Mouse (Mus musculus) heart, postnatal 14 days (tissue): ENCODE measurements at regions not wholly inside any gene's neighbourhood (a gene's known extent, or its start where the extent isn't known, plus 50 kb on each side); places are given as distances from the start of the nearest gene placed in this dataset.

Experiments
- DNase-seq, 2 experiments: peaks; one replicate each; pipeline ENCODE4 v3.0.0; 2021 to 2022
- intact Hi-C: fragments of 180-260 bp; cut with DNase I; formaldehyde crosslinking; loops from one replicate; pipeline ENCODE4 v1.15.1; 2025

DNA sequence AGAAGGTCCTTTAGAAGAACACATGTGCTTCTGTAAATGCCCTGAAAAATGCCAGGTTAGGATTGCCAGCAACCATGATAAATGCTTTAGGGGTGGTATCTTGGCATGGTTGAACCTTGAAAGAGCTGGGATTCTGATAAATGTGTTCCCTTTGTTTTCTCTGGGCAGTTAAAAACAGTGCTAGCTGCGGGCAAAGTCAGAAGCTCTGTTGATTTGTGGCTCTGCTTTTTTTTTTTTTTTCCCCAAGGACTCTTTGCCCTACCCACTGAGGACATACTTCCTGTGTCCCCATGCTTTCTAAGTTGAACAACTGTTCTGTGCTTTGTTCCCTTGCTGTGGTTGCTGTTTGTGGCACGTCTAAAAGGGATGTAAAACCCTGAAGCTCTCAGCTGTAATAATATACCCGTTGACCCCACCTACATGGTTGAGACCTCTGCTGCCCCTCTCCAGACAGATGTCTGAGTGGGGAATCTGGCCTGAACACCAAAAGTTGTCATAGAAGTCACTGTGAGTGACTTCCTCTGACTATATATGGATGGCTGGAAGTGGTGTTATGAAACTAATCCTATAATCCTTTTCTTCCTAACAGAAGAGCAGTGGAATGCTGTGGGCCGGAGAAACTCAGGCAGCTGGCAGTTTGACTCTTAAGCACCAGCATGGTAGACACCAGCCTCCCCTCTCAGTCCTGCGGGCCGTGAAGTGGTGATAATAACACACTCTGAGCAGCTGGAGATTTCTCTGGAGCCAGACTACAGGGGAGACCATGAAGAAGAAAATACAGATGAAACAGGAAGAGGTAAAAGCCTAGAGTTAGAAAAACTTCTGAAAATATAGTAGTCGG lies 218.7 kb downstream of the Phlda1 start:
- intact Hi-C loops = no loop called here
- no peak for DNase-seq

DNA sequence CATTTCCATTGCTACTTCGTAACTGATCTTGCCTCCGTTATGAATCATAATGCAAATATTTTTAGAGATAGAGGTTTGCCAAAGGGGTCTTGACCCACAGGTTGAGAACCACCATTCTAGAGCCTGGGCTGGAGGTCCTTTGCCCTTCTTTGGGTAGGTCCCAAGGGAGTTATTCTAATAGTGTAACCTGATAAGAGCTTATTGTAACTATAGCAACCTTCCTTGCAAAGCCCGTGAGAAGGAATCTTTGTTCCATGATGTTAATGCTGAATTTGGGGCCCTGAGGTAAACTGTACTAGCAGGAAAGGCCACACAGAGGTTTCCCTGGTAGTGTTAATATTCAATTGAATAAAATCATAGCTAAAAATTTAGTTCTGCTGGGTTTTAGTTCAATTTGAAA lies 229.9 kb downstream of the Phlda1 start:
- intact Hi-C loops = loop anchor here (1.0 kb wide), 1 partner anchor 23 kb away; no protein-coding TSS in a partner anchor
- DNase-seq = no peak

DNA sequence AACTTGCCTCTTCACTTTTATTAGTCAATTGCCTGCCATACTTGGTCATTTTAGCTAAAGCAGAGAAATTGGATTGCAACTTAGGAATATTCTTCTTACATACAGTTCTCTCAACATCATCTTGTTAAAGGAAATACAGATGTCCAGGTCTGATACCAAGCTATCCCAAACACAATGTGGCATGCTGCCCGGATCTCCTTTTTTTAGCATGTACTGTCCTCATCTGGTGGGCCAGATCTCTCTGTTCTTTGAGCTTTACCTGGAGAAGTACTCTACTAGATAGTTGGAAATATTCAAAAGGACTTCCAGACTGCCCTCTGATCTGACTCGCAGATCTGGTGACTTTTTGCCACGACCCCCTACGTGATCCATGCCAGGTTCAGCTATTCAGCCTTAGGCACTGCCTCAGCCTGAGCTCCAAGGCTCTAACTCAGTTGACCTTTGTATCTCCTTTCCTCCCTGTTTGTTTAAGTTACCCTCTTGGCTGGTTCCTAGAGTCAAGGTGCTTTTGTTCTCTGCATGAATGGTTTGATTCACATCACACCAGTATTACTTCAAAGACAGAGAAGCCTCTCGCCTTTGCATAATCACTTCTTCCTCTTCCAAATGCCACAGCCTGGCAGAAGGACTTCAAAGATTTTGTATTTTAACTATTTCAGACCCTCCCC lies 232.9 kb upstream of the Krr1 start:
- DNase-seq = no peak
- intact Hi-C loops = no loop called here

DNA sequence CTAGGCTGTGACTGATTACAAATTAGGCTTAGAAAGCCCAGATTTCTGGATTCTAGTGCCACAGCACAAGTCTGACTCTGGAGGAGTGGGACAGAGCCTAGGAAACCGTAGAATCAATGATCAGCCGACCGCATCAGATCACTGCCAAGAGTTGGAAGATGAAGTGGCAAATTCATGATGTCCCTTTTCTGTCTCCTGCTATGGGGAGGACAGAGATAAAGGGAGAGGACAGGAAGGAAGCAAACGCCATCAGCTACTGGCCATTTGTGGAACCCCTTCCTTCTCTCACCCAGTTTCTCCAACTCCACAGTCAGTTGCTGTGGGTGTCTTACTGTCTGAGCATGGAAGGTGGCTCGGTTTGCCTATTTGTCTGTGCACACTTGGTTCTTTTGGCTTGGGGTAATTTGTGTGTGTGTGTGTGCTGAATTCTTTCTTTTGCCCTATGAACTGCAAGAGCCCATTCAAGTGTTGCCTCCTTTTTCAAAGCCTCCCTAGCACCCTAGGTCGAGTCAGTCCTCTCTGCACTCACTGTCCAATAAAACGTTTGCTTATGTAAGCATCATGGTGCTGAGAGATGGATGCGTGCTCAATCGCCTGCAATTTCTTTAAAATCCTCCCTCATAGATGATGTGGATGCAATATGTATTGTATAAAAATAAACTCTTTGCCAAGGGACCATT lies 231.7 kb upstream of the Krr1 start:
- no peak for DNase-seq
- intact Hi-C loops = no loop called here

DNA sequence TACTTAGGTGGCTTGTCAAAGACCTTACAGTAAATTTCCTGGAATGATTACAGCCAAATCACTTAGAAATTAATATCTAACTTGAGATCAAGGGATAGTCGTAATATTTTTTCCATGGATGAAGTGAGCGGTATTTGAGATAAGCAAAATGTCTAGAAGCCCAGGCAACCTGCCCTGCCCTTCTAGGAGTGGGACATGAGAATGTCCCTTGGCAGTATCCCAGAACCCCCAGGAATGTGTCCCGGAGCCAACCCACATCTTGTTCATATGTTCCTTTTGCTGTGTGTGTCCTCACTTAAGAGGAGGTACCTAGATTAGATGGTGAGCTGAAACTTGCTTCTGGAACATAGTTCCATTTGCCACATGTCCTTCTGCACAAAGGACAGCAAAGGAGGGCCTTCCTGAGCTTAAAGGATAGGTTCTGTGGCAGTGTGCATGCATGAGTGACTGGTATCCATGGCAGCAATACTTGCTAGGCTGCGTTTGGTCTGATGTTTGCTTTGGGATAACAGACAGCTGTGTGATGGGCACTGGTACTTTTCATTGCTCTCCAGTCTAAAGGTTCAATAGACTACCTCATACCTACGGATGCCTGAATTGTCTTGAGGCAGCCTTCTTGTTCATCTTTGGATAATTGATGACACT lies 231.0 kb upstream of the Krr1 start:
- DNase-seq = peak in 1 of 2 experiments; percentile 25
- intact Hi-C loops = no loop called here

DNA sequence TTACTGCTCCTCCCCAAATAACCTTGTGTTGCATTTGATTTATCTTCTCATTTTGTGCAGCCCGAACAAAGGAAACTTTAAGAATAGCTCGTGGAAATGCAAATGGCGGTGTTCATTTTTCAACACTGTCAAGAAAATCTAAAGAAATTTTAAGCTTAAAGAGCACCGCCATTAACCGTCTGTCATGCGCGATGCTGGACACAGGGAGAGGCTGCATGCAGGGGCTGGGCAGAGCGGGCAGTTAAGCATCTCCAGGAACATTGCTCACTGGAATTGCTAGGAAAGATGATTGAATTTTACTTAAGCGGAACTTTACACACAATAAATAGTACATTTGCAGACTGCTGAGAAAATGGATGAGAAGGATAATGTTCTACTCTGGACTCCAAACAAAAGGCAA lies 229.2 kb upstream of the Krr1 start:
- no peak for DNase-seq
- intact Hi-C loops = no loop called here

DNA sequence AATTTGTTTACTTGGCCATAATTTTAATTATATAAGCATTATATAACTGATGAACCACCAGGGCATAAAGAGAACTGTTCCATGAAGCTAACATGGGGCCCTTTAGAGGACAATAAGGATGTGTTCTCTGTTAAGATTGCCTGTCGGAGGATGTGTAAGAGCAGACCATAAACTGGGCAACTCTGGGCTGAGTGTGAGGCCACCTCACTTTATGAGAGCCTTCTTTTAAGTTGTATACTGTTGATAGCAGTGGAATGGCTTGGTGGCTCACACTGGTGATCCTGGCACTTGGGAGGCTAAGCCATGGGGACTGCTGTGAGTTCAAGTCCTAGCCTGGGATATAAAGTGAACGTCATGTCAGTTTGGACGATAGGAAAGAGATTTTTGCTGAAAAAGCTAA lies 227.3 kb upstream of the Krr1 start:
- intact Hi-C loops = no loop called here
- DNase-seq = no peak

DNA sequence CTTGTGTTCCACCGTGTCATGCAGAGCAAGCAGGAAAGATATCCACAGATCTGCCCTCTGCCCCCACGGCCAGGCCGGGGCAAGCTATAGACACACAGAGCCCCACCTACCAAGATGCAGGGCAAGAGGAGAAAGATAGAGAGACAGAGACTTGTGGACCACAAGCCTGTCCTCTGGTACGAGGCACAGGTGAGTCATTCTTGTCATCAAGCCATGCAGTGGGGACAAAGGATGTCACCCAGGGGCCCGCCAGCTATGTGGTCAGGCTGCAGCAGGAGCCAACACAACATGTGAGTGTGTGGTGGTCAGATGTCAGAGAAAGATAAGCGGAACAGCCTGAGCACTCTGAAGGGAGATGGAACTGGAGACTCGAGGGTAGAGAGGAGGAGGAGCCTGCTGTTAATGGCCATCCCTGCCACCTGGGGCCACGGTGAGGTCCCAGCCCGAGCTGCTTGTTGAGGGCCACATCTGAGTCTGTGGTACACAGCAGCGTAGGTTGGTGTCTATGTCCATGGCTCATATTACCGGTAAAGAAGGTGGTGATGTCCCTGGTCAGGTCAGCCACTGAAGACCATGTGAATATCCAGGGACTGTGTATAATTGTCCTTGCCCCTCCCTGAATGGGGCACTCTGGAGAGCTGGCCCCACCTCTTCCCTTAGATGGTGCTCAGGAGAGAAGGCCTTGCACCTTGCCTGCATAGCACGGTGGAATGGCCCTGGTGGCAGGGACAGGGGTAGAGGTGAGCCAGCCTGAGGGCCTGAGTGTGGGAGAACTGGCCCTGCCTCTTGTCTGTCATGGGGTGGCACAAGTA lies 226.2 kb upstream of the Krr1 start:
- no peak for DNase-seq
- intact Hi-C loops = no loop called here

DNA sequence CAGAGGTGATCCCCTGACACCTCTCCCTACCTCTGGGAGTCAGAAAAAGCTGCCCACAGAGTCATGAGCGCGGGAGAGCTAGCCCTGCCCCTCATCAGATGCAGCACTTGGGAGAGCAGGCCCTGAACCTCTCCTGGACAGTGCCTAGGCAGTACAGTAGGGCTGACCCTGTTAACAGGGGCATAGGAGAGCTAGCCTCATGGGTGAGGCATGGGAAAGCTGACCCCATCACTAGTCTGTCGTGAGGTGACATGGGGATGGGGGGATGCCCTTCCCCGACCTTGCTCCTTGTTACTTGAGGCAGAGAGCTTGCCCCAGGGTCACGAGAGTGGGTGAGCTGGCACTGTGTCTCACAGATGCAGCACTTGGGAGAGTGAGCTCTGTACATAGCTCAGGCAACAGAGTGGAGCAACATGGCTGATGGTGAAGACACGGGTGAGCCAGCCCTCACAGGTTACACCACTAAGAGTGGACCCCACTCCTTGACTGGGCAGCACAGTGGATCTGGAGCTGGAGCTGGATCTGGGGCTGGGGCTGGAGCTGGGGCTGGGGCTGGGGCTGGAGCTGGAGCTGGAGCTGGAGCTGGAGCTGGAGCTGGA lies 225.5 kb upstream of the Krr1 start:
- intact Hi-C loops = no loop called here
- DNase-seq = no peak

DNA sequence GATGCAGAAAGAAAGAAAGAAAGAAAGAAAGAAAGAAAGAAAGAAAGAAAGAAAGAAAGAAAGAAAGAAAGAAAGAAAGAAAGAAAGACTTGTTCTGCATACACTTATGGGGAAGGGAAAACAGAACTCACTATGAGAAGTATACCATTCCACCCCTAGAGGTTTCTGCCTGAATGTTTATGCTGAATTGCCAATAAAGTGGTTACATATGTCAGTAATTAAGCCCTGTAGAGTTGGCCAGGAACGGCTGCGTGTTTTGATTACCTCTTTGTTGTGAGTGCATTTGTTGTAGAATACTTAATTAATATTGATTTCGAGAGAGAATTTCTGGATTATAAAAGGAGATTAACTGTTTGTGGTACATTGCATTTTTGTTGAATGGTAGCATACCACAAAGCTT lies 224.0 kb upstream of the Krr1 start:
- no peak for DNase-seq
- intact Hi-C loops = no loop called here

DNA sequence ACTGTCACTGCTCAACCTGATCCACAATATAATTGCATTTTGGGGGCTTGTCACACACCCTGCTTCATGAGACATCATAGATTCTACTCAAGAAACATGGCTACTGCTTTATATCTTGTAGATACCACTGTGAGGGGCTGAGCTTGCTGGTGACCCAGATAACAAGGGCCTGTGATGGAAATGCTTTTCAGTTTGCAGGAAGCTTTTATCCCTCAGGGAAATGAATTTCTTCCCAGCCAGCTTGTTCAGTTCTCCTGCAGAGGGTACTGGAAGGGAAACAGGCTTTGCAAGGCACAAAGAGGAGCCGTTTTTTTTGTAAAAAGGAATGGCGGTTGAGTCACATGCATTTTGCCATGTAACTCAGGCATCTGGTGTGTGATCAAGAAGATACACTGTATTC lies 218.8 kb upstream of the Krr1 start:
- DNase-seq = no peak
- intact Hi-C loops = no loop called here

DNA sequence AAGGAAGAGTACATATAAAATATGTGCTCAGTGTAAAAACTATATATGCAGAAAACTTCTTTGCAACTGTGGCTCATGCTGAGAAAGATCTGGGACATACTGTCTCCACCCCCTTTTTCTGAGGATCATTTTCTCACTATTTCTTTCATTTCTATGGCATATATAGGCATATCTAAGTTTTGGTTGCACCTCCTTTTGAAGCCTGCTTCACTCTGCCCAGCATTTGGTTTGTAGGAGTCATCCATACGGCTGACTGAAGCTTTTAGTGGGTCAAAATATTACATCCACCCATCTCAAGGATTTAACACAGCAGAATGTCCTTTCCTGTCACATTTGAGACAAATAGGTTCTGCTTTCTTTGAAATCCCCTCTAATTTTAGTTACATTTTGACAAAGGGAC lies 216.5 kb upstream of the Krr1 start:
- intact Hi-C loops = no loop called here
- no peak for DNase-seq

DNA sequence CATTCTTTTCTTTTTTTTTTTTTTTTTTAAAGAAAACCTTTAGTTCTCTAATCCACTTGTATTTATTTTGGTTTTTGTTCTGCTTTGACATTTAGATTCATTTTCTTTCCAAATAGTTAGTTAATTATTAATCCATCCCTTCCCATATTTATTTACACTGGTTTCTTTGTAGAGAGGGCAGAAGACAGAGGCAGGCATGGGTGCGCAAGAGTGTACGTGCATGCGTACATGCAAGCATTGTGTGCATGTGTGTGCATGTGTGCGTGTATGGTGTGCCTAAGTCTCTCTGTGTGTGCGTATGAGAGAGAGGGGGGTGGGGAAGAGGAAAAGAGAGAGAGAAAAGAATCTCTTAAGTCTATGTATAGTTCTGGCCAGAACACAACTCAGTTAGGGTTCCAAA lies 215.9 kb upstream of the Krr1 start:
- intact Hi-C loops = no loop called here
- no peak for DNase-seq

DNA sequence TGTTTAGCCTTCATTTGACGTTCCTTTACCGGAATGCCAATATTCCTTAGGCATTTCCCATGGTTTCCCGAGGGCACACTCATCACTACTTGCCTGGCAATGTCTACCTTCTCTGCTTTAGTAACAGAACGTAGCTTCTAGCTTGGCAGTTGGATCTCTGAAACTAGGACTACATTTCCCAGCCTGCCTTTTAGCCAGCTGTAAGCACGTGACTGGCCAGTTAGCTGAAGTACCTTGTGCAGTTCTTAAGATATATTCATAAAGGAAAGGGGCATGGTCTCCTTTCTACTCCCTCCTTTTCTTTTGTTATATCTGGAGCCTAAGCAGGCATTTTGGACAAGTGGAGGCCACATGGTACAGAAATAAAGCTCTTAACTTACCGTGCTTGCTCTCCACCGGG lies 214.8 kb upstream of the Krr1 start:
- no peak for DNase-seq
- intact Hi-C loops = no loop called here

DNA sequence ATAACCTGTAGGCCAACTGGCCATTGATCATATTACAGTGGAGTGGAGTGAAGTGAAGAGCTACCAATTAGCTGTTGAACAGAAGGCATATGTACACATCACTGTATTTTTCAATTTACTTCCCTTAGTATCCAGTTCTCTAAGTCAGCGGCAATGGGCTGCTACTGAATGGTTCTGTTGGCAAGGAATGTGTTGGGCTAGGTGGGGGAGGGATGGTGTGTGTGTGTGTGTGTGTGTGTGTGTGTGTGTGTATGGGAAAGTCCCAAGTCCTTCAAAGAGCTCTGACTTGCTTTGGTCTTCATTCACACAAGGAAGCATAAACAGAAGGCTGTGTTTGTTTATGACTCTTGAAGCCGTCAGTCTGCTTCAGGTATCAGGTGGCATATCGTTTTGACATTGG lies 213.0 kb upstream of the Krr1 start:
- DNase-seq = no peak
- intact Hi-C loops = no loop called here

DNA sequence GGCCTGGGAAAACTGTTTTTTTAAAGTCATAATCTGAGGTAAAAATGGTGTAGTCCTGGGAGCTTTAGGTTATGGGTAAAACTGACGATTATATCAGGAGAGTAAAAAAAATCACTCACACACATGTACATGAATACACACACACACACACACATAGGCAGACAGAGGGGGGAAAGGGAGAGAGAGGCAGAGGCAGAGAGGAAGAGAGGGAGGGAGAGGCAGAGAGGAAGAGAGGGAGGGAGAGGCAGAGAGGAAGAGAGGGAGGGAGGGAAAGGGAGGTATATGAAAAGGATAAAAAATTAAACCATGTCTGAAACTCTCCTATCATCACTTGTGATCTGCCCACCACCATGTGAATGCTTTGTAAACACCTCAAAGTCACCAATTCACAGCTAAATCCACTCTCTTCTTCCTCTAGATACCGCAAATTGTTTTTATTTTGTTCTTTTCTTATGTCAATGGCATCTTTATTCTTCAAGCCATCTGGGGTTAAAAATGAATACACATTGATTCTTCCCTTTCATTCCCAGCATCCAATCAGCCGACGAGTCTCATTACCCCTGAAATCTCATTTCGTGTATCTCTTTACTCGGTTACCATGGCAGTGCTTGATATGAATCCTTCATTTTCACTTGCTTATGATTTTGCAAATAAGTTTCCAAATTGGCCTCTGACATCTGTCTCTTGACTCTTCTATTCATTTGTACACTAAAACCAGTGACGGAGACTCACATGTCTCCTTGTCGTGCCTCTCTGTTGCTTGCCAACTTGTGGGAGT lies 209.5 kb upstream of the Krr1 start:
- no peak for DNase-seq
- intact Hi-C loops = no loop called here

DNA sequence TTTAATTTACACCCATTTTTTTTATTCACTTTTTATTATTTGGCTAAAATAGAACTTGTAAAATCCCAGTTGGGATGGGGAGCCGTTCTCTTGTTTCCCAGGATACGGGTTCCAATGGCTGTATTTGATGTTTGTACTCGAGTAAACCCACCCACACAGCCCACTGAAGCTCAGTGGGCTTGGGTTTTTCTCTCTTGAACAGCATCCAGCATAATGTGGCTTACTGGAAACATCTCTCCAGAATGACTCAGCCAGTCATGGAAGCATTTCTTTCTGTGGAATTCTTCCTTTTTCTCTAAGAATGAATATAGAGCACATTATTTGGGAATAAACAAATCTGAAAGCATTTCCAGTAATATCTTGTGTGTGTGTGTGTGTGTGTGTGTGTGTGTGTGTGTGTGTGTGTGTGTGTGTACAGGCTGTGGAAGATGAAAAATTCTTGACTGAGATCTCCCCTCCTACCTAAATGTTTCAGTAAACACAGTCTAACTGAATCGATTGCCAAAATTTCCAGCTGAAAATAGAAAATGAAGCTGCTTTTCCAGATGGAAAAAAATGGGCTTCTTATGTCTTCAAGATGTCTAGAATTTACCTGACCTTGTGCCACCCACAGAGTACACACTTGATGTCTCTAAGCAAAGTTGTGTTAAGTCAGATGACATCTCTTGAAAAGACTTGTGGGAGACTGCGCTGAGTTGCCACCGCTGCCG lies 205.3 kb upstream of the Krr1 start:
- DNase-seq = no peak
- intact Hi-C loops = no loop called here

DNA sequence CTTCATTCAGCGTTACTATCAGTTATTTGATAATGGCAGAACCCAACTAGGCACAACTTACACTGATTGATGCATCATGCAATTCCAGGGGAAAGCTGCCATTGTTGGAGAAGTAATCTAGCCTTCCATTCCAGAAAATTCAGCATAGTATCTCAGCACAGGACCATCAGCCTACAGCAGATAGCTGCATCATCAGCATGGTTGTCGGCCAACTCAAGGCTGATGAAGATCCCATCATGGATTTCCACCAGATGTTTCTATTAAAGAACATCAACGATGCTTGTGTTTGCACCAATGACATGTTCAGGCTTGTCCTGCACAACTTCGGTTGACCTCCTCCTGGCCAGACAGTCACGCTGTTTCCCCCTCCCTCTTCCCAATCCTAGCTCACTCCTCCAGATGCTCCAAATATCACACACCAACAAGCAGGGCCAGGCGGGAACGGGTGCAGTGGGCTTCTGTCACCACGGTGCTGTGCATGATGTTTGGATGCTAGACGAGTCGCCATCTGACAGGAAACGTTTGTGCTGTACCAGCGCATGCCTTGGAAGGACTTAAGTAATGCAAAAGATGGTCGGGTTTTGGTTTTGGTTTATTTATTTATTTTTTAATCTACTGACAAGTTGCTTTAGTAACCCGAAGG lies 204.5 kb upstream of the Krr1 start:
- intact Hi-C loops = no loop called here
- peak in 1 of 2 experiments; percentile 7 for DNase-seq
